Mouse (Mus musculus) stomach, postnatal 0 days (tissue): ENCODE results near the gene Elk4. TPM values are rescaled to one million over a fixed set of nuclear protein-coding genes. Genes with fewer than 3 reads are reported as not detected.

Experiments
- ATAC-seq: fragments of 200-750 bp; cut with Nextera tagmentation; 2 replicates; pipeline ENCODE4 v1.8.0; 2017; ENCODE audit not compliant: low FRiP score, low TSS enrichment
- DNase-seq: peaks from one replicate; pipeline ENCODE4 v3.0.0-alpha.2; 2016; ENCODE audit warnings: low spot score
- H3K27ac ChIP-seq: fragments of 300-500 bp; sonication (generic); replicated peaks from 2 replicates; pipeline ENCODE4 v1.5.1; 2014; ENCODE audit warnings: mild to moderate bottlenecking, control low read depth
- H3K27me3 ChIP-seq: fragments of 300-500 bp; sonication (generic); 2 replicates; pipeline ENCODE4 v1.6.1; 2014; ENCODE audit warnings: low read length; ENCODE audit not compliant: control insufficient read depth, insufficient read depth
- H3K36me3 ChIP-seq: fragments of 300-500 bp; sonication (generic); 2 replicates; pipeline ENCODE4 v1.6.1; 2014; ENCODE audit warnings: low read length, mixed read lengths; ENCODE audit not compliant: control insufficient read depth, insufficient read depth
- H3K4me1 ChIP-seq: fragments of 300-500 bp; sonication (generic); replicated peaks from 2 replicates; pipeline ENCODE4 v1.6.1; 2014; ENCODE audit warnings: antibody characterized with exemption; ENCODE audit not compliant: control insufficient read depth, insufficient read depth
- H3K4me2 ChIP-seq: fragments of 300-500 bp; sonication (generic); replicated peaks from 2 replicates; pipeline ENCODE4 v1.6.1; 2014; ENCODE audit warnings: low read depth, mild to moderate bottlenecking, control low read depth, moderate library complexity
- H3K4me3 ChIP-seq: fragments of 300-500 bp; sonication (generic); 2 replicates; pipeline ENCODE4 v1.5.1; 2014; ENCODE audit warnings: low read depth, low read length, control low read depth
- H3K9ac ChIP-seq: fragments of 300-500 bp; sonication (generic); 2 replicates; pipeline ENCODE4 v1.6.1; 2014; ENCODE audit warnings: mild to moderate bottlenecking, low read length, control low read depth, mixed read lengths
- H3K9me3 ChIP-seq: fragments of 300-500 bp; sonication (generic); 2 replicates; pipeline ENCODE4 v1.6.1; 2016; ENCODE audit warnings: low read length; ENCODE audit not compliant: control insufficient read depth
- CTCF ChIP-seq: IDR thresholded peaks from 2 replicates; pipeline ENCODE4 v1.5.1; 2016; ENCODE audit warnings: antibody characterized with exemption, low read depth, mild to moderate bottlenecking, moderate library complexity
- EP300 ChIP-seq: optimal IDR thresholded peaks from 2 replicates; pipeline ENCODE3; 2016; ENCODE audit warnings: antibody characterized with exemption
- WGBS: fragments of 180-500 bp; shearing (Covaris S2); extraction: QIAGEN DNeasy Blood & Tissue Kit; methylation state at CpG from one replicate; pipeline ENCODE4 v1.1.7; 2014; 5-methylcytosine and 5-hydroxymethylcytosine counted together
- polyA plus RNA-seq: library from polyadenylated mRNA; unstranded; fragments of >200 nt; fragmentation: Nextera tagmentation; extraction: Ambion mirVana; gene quantifications from 2 replicates; pipeline ENCODE4 v1.2.1, GENCODE M21; 2015

The Elk4 gene
- polyA plus RNA-seq, 1 experiment from 2014 or later = 13.8 TPM

GRCm38 (mm10) chr1:132058558-132058957, 51.2 kb downstream of the Elk4 start:
- H3K9ac ChIP-seq = no peak overlapping the region
- DNase-seq (no peak), ATAC-seq (peak; percentile 42; the same call in 1 of the 2 replicates)
- H3K9me3 ChIP-seq = no peaks in the 10 kb centered on the region
- no peaks in the 10 kb centered on the region for H3K27me3 ChIP-seq
- no peak overlapping the region for H3K27ac ChIP-seq
- WGBS = 83% methylated on average over 5 of the region's 5 CpGs
- TF ChIP-seq EP300 = no peak
- no peak for TF ChIP-seq CTCF
- no peak overlapping the region for H3K4me3 ChIP-seq
- no peak overlapping the region for H3K4me2 ChIP-seq
- no peaks in the 10 kb centered on the region for H3K4me1 ChIP-seq
- no peaks in the 10 kb centered on the region for H3K36me3 ChIP-seq

- Histone ChIP-seq H3K4me1 (no peaks in the 10 kb centered on the region), H3K4me3 (no peak overlapping the region), H3K4me2 (no peak overlapping the region), H3K9ac (no peak overlapping the region), H3K9me3 (no peaks in the 10 kb centered on the region), H3K27ac (no peak overlapping the region), H3K27me3 (no peaks in the 10 kb centered on the region), H3K36me3 (no peaks in the 10 kb centered on the region)
- DNase-seq (no peak), ATAC-seq (no peak)
- WGBS = 63% methylated on average over 7 of the region's 7 CpGs
- TF ChIP-seq EP300 (no peak), CTCF (no peak)
These were observed 52.8 kb downstream of the Elk4 start for GRCm38 (mm10) chr1:132060036-132060769.

GRCm38 (mm10) chr1:132061750-132062541, 54.5 kb downstream of the Elk4 start:
- H3K36me3 ChIP-seq = no peaks in the 10 kb centered on the region
- no peak overlapping the region for H3K4me3 ChIP-seq
- no peaks in the 10 kb centered on the region for H3K27me3 ChIP-seq
- no peaks in the 10 kb centered on the region for H3K9me3 ChIP-seq
- H3K27ac ChIP-seq = peak overlapping the region; percentile 49
- peak; percentile 59 for ATAC-seq
- WGBS = 46% methylated on average over 6 of the region's 6 CpGs
- H3K4me2 ChIP-seq = no peak overlapping the region
- DNase-seq = peak; percentile 42
- no peak overlapping the region for H3K9ac ChIP-seq
- no peak for TF ChIP-seq CTCF
- TF ChIP-seq EP300 = no peak
- H3K4me1 ChIP-seq = no peaks in the 10 kb centered on the region

GRCm38 (mm10) chr1:132063096-132063495, 55.7 kb downstream of the Elk4 start:
- H3K36me3 ChIP-seq = no peaks in the 10 kb centered on the region
- no peak overlapping the region for H3K27ac ChIP-seq
- no peaks in the 10 kb centered on the region for H3K9me3 ChIP-seq
- peaks cover 3% of the 10 kb centered on the region; the same call in 1 of the 2 replicates for H3K4me1 ChIP-seq
- no peaks in the 10 kb centered on the region for H3K27me3 ChIP-seq
- ATAC-seq (no peak), DNase-seq (no peak)
- WGBS = 76% methylated on average over 4 of the region's 4 CpGs
- H3K4me3 ChIP-seq = no peak overlapping the region
- H3K4me2 ChIP-seq = no peak overlapping the region
- no peak for TF ChIP-seq CTCF
- no peak overlapping the region for H3K9ac ChIP-seq

- no peak overlapping the region for H3K9ac ChIP-seq
- H3K4me1 ChIP-seq = peaks cover 3% of the 10 kb centered on the region; the same call in 1 of the 2 replicates
- H3K4me2 ChIP-seq = no peak overlapping the region
- DNase-seq = no peak
- no peak for TF ChIP-seq CTCF
- TF ChIP-seq EP300 = no peak
- H3K27ac ChIP-seq = no peak overlapping the region
- ATAC-seq = no peak
- H3K9me3 ChIP-seq = no peaks in the 10 kb centered on the region
- 85% methylated on average over 1 of the region's 1 CpGs for WGBS
- H3K36me3 ChIP-seq = no peaks in the 10 kb centered on the region
- no peaks in the 10 kb centered on the region for H3K27me3 ChIP-seq
- no peak overlapping the region for H3K4me3 ChIP-seq
These were observed 57.6 kb downstream of the Elk4 start for GRCm38 (mm10) chr1:132065001-132065400.
